Mouse (Mus musculus): ENCODE data around the gene Fcrl1. TPM values are rescaled to one million over a fixed set of nuclear protein-coding genes. Genes with fewer than 3 reads are reported as not detected.

The Fcrl1 gene
- polyA plus RNA-seq (2014; fragmentation: Illumina TruSeq; extraction: RNeasy Lipid Tissue Mini Kit (QIAGEN cat#74804)), result 0.51 TPM

DNA sequence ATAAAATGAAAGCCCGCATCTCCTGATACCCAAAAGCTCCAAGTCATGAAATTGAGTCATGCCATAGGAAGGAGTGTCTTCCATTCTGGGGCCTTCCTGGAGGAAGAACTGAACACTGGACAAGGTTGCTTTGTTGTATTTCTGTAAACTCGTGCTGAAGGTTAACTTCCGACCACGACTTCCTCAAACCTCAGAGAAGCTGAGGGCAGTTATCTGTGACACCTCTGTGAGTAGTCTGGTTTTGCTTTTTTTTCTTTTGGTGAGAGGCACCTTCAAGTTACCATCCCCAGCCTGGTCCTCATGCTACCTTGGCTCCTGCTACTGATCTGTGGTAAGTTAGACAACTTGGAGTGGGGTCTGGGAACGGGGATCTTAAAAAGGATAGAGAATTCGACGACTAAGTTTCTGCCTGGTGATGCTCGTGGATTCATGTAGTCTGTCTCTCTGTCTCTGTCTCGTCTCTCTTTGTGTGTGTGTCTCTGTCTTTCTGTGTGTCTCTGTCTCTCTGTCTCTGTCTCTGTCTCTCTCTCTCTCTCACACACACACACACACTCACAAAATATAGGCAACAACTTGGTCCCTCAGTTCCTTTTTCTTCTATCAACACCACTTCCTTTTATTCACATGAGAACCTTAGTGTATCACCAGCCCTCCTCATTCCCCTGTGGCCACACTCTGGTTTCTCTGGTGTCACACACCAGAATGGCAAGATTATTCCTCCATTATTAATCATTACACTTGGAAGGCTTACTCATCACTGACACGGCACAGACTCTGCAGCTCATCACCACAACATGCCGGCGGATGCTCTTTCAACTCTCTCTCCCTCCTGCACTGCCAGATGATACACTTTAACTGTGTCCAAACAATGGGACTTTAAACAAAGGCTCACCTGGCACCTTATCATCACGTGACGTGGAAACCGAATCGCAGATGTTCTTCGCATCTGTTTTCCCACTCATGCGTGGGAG lies at the start of gene Fcrl1:
TSS of gene Fcrl1 (plus strand) at position 193 of the 971 bp plus-strand sequence.

GRCm38 (mm10) chr3:87357581-87357980 lies 18.6 kb upstream of the Fcrl1 start, which contains the start of gene Cd5l:
Gene Cd5l (plus strand): TSS chr3:87357881.

GRCm38 (mm10) chr3:87435479-87435878 lies 59.3 kb downstream of the Fcrl1 start, which contains the start of gene Fcrl5:
Gene Fcrl5 (plus strand): TSS chr3:87435773.

Other genes starting within 250 kb of the Fcrl1 start
- gene Kirrel, start 201.6 kb upstream of the Fcrl1 start, polyA plus RNA-seq (2014; fragmentation: Illumina TruSeq; extraction: RNeasy Lipid Tissue Mini Kit (QIAGEN cat#74804)), result 8.3 TPM
- 9.6 TPM for gene Fcrls, start 112.6 kb upstream of the Fcrl1 start, polyA plus RNA-seq (2014; fragmentation: Illumina TruSeq; extraction: RNeasy Lipid Tissue Mini Kit (QIAGEN cat#74804))
- gene Cd5l, start 18.5 kb upstream of the Fcrl1 start, polyA plus RNA-seq (2014; fragmentation: Illumina TruSeq; extraction: RNeasy Lipid Tissue Mini Kit (QIAGEN cat#74804)), result 1.7 TPM
- gene Fcrl5, start 59.4 kb downstream of the Fcrl1 start, polyA plus RNA-seq (2014; fragmentation: Illumina TruSeq; extraction: RNeasy Lipid Tissue Mini Kit (QIAGEN cat#74804)), result 0.26 TPM
- gene Etv3, start 149.0 kb downstream of the Fcrl1 start, polyA plus RNA-seq (2014; fragmentation: Illumina TruSeq; extraction: RNeasy Lipid Tissue Mini Kit (QIAGEN cat#74804)), result 15.9 TPM
- gene Arhgef11, start 241.2 kb downstream of the Fcrl1 start, polyA plus RNA-seq (2014; fragmentation: Illumina TruSeq; extraction: RNeasy Lipid Tissue Mini Kit (QIAGEN cat#74804)), result 32.7 TPM

Measured in ovary, adult 10 weeks (tissue).